Mouse (Mus musculus) megakaryocyte, adult 5-6 weeks (primary cell): ENCODE data around the gene Slc9a2. TPM values are rescaled to one million over a fixed set of nuclear protein-coding genes. Genes with fewer than 3 reads are reported as not detected.
"Not testable (repeated sequence)": the region's sequence is repeated elsewhere in the genome, so short reads cannot be mapped to it uniquely, and the experiment has no call there.

ENCODE experiments used
- ATAC-seq: 2 replicates; pipeline ENCODE4 v1.8.0; 2016; ENCODE audit warnings: mild to moderate bottlenecking, inconsistent platforms; ENCODE audit not compliant: poor library complexity, severe bottlenecking
- total RNA-seq, 2 experiments: library from RNA; stranded (forward) in 1 of 2; stranded (reverse) in 1 of 2; fragments of 153-499, 151-499 nt in 1 of 2; fragments of 221-1000, 200-1000 nt in 1 of 2; gene quantifications; 2 replicates each; pipeline versions ENCODE4 v1.2.3 to v1.2.4; 2015 to 2017

Gene Slc9a2
- total RNA-seq, 2 experiments from 2014 or later = 0.04 TPM; not detected in 1

GRCm38 (mm10) chr1:40705099-40705498 lies 24.7 kb downstream of the Slc9a2 start:
- no peak for ATAC-seq

DNA sequence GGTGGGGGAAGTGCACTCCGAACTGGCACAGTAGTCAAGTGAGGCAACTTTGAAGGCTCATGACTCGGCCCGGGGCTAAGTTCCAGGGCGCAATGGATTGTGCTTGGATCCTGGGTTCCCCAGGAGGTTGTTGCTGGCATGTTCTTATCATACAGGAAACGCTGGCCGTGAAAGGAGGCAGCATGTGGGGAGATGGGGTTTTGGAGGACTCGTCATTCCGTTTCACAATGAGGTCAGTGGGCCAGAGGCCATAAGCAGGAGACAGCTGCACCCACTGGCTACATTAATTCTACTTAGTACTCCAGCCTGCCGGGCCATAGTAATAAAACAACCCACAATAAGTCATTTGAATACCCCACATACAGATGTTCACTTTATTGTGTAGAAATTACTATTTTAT lies 34.6 kb downstream of the Slc9a2 start:
- ATAC-seq = no peak

DNA sequence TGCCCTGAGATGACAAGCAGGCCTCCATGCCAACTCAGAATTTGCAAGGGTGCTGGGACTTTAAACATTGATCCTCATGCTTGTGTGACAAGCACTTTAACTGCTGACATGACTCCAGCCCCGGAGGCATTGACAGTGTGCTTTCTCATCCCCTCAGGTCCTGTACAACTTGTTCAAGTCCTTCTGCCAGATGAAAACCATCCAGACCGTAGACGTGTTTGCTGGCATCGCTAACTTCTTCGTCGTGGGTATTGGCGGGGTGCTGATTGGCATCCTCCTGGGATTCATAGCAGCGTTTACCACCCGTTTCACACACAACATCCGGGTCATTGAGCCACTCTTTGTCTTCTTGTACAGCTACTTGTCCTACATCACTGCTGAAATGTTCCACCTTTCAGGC lies 45.7 kb downstream of the Slc9a2 start:
- no peak for ATAC-seq

DNA sequence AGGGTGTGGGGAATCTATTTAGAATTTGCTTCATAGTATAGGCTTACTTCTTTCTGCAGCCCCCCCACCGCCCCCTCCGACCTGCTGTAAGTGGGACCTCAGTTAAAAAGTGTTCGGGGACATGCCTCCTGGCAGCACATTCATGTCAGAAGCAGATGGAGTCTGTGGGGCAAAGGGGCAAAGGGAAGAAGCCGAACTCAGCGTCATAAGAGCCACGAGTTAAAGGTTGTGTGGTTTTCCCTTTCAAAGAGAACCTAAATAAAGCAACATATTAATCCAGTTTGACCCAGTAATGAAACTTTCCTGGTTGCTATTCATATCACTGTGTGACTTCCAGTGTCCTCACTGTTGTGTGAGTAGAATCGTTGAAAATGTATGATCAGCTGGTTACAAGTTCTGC lies 47.0 kb downstream of the Slc9a2 start:
- ATAC-seq = no peak

- no peak for ATAC-seq
These were observed 48.3 kb downstream of the Slc9a2 start for GRCm38 (mm10) chr1:40728636-40729035.

DNA sequence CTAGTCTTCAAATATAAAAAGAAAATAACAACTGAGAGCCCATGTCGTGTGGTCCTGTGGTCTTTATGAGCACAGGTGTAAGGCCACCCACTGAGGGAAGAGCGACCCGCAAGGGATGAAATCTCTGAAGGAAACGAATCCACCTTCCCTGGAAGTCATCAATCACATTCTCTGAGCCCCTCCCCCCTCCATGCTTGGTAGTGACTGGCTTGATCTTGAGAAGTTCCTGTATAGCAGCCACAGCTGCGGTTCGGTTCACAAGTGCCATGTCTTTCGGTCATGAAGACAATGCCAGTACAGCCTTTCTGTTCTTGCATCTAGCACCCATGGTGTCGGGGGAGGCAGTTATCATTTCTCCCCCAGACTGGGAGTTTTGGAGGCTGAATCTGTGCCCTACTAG lies 57.3 kb downstream of the Slc9a2 start:
- ATAC-seq = no peak

DNA sequence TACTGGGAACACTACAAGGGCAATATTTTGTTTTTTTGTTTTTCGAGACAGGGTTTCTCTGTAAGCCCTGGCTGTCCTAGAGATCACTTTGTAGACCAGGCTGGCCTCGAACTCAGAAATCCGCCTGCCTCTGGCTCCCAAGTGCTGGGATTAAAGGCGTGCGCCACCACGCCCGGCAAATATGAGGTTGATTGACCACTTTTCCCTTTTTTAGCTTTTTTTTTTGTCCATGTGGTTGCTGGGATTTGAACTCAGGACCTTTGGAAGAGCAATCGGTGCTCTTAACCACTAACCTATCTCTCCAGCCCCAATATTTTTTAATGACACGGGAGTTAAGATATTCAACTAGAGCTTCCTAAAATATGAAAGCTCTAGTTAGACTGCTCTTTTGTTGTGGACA lies 57.9 kb downstream of the Slc9a2 start:
- not testable (repeated sequence) for ATAC-seq

DNA sequence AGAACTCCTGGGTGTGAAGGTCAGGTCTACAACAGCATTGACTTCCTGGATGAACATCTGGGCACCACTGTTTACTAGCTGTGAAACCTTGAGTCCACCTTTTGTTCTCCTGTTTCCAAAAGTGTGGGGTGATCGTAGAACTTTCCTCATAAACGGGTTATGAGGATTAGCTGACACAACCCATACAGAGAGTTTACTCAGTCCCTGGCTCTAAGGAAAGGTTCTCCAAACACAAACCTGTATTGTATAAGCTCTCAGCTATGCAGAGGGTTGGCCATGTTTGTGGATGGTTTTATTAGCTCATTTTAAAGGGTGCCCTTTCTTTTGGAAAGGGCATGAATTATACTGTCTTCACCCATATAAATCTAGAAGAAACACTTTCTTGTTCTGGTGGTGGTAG lies 60.4 kb downstream of the Slc9a2 start:
- no peak for ATAC-seq

DNA sequence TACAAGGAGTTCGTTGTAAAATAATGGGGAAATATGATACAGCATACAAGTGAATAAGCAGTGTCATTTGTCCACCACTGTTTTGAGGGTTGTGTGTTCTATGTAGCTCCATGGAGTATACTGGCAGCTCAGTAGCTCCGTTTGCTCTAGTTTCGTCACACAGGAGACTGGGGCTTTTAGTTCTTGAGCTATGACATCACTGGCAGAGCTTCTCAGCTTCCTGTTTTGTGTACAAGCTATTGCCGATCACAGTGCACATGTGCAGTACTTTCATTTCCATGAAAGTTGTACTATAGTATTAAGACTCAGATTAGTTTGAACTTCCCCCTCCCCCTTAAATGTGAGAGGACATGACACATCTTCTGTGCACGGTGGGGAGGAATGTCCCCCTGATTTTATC lies 65.7 kb downstream of the Slc9a2 start:
- peak; percentile 62; the same call in 1 of the 2 replicates for ATAC-seq

GRCm38 (mm10) chr1:40759751-40760445 lies 79.5 kb downstream of the Slc9a2 start:
- ATAC-seq = no peak

GRCm38 (mm10) chr1:40764042-40764441 lies 83.7 kb downstream of the Slc9a2 start:
- no peak for ATAC-seq

DNA sequence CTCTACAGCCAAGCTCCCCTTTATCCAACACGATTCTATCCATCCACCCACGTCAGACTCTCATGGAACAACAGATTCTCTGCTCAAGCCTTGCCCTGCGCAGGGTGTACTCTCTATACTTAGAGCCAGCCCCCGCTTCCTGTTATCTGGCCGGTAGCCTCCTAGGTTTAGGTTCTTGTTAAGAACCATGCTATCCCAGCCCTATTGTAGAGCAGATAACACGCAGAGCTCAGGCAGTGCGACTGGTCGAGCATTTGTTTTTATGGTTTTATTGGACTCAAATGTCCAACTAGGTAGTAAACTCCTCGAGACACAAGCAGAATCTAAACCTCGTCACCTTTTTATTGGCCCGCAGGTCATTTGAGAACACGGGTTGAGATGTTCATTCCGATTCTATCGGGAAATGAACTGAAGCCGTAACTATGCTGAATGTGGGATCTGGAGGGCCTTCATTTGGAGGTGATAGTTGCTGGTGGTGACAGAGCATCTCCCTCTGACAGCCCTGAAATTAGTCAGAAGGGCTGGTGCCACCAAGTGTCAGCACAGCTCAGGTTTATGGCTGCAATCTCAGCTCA lies 84.4 kb downstream of the Slc9a2 start:
- no peak for ATAC-seq

GRCm38 (mm10) chr1:40765521-40765920 lies 85.1 kb downstream of the Slc9a2 start:
- no peak for ATAC-seq

GRCm38 (mm10) chr1:40767588-40767987 lies 87.2 kb downstream of the Slc9a2 start:
- no peak for ATAC-seq

DNA sequence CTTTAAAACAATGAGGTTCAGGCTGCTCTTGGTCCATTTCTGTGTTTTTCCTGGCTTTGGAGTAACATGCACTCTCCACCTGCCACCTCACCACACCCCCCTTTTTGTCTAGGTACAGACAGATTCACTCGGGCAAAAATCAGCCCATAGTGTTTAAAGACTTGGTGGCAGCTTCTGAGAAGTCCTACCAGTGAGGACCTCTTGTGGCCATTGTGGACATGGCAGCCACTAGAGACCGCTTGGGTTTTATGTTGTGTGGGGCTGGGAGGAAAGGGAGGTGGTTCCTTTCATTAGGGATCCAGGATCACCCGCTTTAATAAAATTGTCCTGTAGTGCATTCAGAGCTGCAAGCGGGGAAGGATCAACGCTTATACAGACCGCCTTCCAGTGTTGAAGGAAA lies 88.2 kb downstream of the Slc9a2 start:
- ATAC-seq = peak; percentile 67; the same call in 1 of the 2 replicates

DNA sequence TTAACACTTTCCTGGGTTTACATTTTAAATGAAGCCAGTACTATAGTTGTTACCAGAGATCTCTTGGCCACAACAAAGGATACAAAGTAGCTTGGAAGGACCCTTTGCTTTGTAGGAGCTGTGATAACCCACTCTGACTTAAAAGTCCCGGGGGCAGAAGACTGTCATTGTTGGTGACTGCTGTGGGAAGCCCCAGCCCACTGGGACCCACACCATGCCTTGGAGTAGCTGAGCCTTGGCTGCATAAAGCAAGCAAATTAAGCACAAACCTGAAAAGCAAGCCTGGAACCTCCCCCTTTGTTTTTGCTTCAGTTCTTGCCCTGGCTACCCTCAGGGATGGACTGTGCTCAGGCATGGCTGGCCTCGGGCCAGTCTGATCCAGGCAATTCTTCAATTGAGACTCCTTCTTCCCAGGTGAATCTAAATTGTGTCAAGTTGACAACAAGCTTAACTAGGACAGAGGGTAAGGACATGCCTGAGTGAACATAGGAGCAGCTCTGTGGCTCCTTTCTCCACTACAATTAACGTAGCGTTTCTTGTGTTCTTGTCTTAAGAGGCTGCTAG lies 89.0 kb downstream of the Slc9a2 start:
- ATAC-seq = no peak

DNA sequence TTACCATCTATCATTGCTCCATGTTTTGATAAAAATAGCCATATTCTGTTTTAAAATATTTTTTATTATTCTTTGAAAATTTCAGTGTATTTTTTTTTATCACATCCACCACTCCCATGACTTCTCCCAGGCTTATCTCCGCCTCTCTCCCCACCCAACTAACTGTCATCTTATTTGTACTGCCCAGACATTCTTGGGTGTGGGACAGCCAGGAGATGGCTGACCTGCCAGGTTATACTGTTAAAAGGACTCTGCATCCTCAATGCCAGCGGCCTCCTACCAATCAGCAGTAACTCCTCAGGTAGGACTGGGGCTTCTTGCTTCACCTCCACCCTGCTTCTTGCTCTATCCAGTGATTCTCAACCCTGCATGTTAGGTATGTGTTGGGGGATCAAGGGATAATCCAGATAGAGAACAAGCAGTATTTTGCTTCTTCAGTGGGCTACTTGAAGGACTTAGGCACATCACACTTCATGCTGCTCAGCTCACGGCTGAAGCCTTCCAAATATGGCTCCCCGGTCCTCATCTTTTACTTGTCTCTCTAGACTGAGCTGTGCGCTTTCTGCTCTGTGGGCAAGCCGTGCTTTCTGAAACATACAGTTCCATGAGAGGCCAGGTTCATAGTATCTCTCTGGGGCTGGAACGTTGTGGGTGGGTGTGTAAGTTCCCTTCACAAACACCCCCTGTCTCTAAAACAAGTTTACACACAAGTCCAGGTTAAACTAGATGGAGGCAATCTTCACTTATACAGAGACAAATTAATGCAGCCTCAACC lies 91.0 kb downstream of the Slc9a2 start:
- no peak for ATAC-seq

GRCm38 (mm10) chr1:40773234-40773633 lies 92.9 kb downstream of the Slc9a2 start:
- ATAC-seq = no peak

- no peak for ATAC-seq
These were observed 93.7 kb downstream of the Slc9a2 start for GRCm38 (mm10) chr1:40774040-40774439.

DNA sequence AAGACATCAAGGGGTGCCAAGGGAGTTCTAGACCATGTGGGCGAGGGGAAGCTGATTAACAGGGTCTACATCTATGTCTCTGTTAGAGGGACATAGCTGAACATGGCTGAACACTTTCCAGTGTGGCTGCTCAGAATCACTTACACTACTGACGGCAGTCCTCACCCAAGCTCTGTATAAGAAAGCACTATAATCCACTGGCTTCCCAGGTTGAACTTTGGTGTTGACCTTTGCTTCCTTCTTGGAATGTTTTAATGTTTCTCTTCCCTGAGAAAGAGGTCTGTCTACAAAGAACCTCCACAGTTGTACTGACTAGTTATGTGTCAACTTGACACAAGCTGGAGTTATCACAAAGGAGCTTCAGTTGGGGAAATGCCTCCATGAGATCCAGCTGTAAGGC lies 95.7 kb downstream of the Slc9a2 start:
- no peak for ATAC-seq

GRCm38 (mm10) chr1:40776763-40777162 lies 96.4 kb downstream of the Slc9a2 start:
- ATAC-seq = no peak

- no peak for ATAC-seq
These were observed 103.1 kb downstream of the Slc9a2 start for GRCm38 (mm10) chr1:40783450-40783849.
